Mouse (Mus musculus): ENCODE measurements around the gene Shisal1. TPM values are rescaled to one million over a fixed set of nuclear protein-coding genes. Genes with fewer than 3 reads are reported as not detected.

Shisal1 gene
- polyA plus RNA-seq, 1 experiment from 2014 or later: 6.1 TPM

- H3K4me2 ChIP-seq: no peak overlapping the region
- WGBS: 94% methylated on average over 8 of the region's 8 CpGs
- no peaks in the 10 kb centered on the region for H3K36me3 ChIP-seq (ENCODE audit: poor library complexity, severe bottlenecking)
- no peaks in the 10 kb centered on the region for H3K9me3 ChIP-seq (replicated peaks)
- no peak overlapping the region for H3K4me3 ChIP-seq
- no peak overlapping the region for H3K9ac ChIP-seq
- no peak for ATAC-seq
- H3K27me3 ChIP-seq: no peaks in the 10 kb centered on the region
- H3K4me1 ChIP-seq: 0 out of 2 replicates have a peak, but pooled peaks cover 5% of the 10 kb centered on the region
- no peak overlapping the region for H3K27ac ChIP-seq
Measured at GRCm38 (mm10) chr15:84329940-84330339, 117.0 kb downstream of the Shisal1 start.

Other genes starting within 250 kb of the Shisal1 start
- 2.1 and 2.6 TPM in 2 replicates for gene Parvb, start 215.1 kb downstream of the Shisal1 start, polyA plus RNA-seq (2015; fragmentation: Nextera tagmentation; extraction: Ambion mirVana)
- 0.64 and 0.66 TPM in 2 replicates for gene Parvg, start 123.1 kb downstream of the Shisal1 start, polyA plus RNA-seq (2015; fragmentation: Nextera tagmentation; extraction: Ambion mirVana)
- 43.5 and 50.2 TPM in 2 replicates for gene Rtl6, start 110.7 kb upstream of the Shisal1 start, polyA plus RNA-seq (2015; fragmentation: Nextera tagmentation; extraction: Ambion mirVana)
- gene Prr5, start 222.5 kb upstream of the Shisal1 start, polyA plus RNA-seq (2015; fragmentation: Nextera tagmentation; extraction: Ambion mirVana): 7.0 and 8.0 TPM in 2 replicates

Data from forebrain, embryonic 13.5 days (tissue).